In genomic region chr2:158186206-158186871, GRCm38 (mm10) we compare ENCODE assay signal across 18 mouse cellular contexts. TPM values are rescaled to one million over a fixed set of nuclear protein-coding genes. Genes with fewer than 3 reads are reported as not detected.
DNase-seq lines count a peak whose midpoint lies in the region; ATAC-seq and TF ChIP-seq lines count a peak whose summit lies in the region.
"Had no signal": no experiment of that assay in that cellular context is flagged by ENCODE, and none has a peak within 500 bp of the region (broad histone marks: within the 10 kb centered on the region; RNA-seq: fewer than 3 reads in every experiment).

No protein-coding gene starts in this region.

- H3K4me2 ChIP-seq in kidney, embryonic 14.5 days (replicated peaks; ENCODE audit: low read depth, low read length) = no peak overlapping the region
- H3K4me2 ChIP-seq in lung, postnatal 0 days (replicated peaks; ENCODE audit: low read depth, low read length) = no peak overlapping the region
- H3K4me2 ChIP-seq in hindbrain, postnatal 0 days (ENCODE audit: low read depth, low read length) = no peak overlapping the region

- peak overlapping the region; percentile 42; the same call in 1 of the 2 replicates for H3K27ac ChIP-seq in kidney, embryonic 14.5 days (ENCODE audit: low read depth, low read length)
- H3K27ac ChIP-seq in lung, postnatal 0 days (ENCODE audit: low read length) = peak overlapping the region; percentile 11; the same call in 1 of the 2 replicates
- peak overlapping the region; percentile 15; the same call in 1 of the 2 replicates for H3K27ac ChIP-seq in hindbrain, postnatal 0 days
- H3K27ac ChIP-seq: left cerebral cortex, adult 2 months had no signal

- WGBS in kidney, embryonic 14.5 days = 37% methylated on average over 11 of the region's 11 CpGs
- WGBS in lung, postnatal 0 days = 52% methylated on average over 11 of the region's 11 CpGs
- 58% methylated on average over 11 of the region's 11 CpGs for WGBS in hindbrain, postnatal 0 days

- no peak for DNase-seq in kidney, adult 8-10 months
- DNase-seq in lung, postnatal 0 days (ENCODE audit: low spot score) = peak; percentile 61
- DNase-seq in lung, postnatal 25 days (ENCODE audit: low spot score) = no peak
- DNase-seq in hindbrain, postnatal 0 days (ENCODE audit: low spot score) = no peak
- peak; percentile 28 for DNase-seq in retina, embryonic 14.5 days (ENCODE audit: low spot score)
- DNase-seq in right cerebral cortex, postnatal 36 days (ENCODE audit: low spot score in 2 of 2) = no peak
- DNase-seq: adrenal gland, postnatal 14 days; cerebellum, postnatal 25 days; heart, postnatal 14 days; liver; lung, adult 2 months; right cerebral cortex, postnatal 25 days; thymus, postnatal 14 days had no signal

- H3K27me3 ChIP-seq in kidney, embryonic 14.5 days (ENCODE audit: control insufficient read depth, insufficient read depth, low read length) = no peaks in the 10 kb centered on the region
- no peaks in the 10 kb centered on the region for H3K27me3 ChIP-seq in lung, postnatal 0 days (replicated peaks; ENCODE audit: insufficient read depth, low read length)
- no peaks in the 10 kb centered on the region for H3K27me3 ChIP-seq in hindbrain, postnatal 0 days (ENCODE audit: insufficient read depth, low read length)

- no peak overlapping the region for H3K4me3 ChIP-seq in kidney, embryonic 14.5 days (ENCODE audit: low read length)
- H3K4me3 ChIP-seq in lung, postnatal 0 days (ENCODE audit: low read depth, low read length) = no peak overlapping the region
- H3K4me3 ChIP-seq in hindbrain, postnatal 0 days (ENCODE audit: low read length) = no peak overlapping the region
- H3K4me3 ChIP-seq: left cerebral cortex, adult 2 months had no signal

- no peak overlapping the region for H3K9ac ChIP-seq in kidney, embryonic 14.5 days (ENCODE audit: low read depth, low read length)
- no peak overlapping the region for H3K9ac ChIP-seq in lung, postnatal 0 days (replicated peaks; ENCODE audit: low read depth)
- H3K9ac ChIP-seq in hindbrain, postnatal 0 days (replicated peaks; ENCODE audit: low read length) = no peak overlapping the region

- peaks cover 5% of the 10 kb centered on the region; the same call in 1 of the 2 replicates for H3K4me1 ChIP-seq in kidney, embryonic 14.5 days (ENCODE audit: control insufficient read depth, insufficient read depth, low read length)
- peaks cover 2% of the 10 kb centered on the region; the same call in 1 of the 2 replicates for H3K4me1 ChIP-seq in lung, postnatal 0 days (ENCODE audit: insufficient read depth, low read depth, low read length)
- H3K4me1 ChIP-seq in hindbrain, postnatal 0 days (ENCODE audit: insufficient read depth, low read length) = no peaks in the 10 kb centered on the region

- TF ChIP-seq EP300 in lung, postnatal 0 days (IDR thresholded peaks at IDR 0.05) = no peak

- ATAC-seq in kidney, embryonic 14.5 days (ENCODE audit: low FRiP score, low TSS enrichment) = peak; percentile 74
- 0 out of 2 replicates have a peak, but pooled peaks have one; percentile 7 for ATAC-seq in lung, postnatal 0 days
- no peak for ATAC-seq in hindbrain, postnatal 0 days
- ATAC-seq: CD4-positive, CD25-positive, alpha-beta regulatory T cell, adult 4 months; midbrain, embryonic 16.5 days had no signal

- no peaks in the 10 kb centered on the region for H3K9me3 ChIP-seq in kidney, embryonic 14.5 days (ENCODE audit: control insufficient read depth, low read length)
- no peaks in the 10 kb centered on the region for H3K9me3 ChIP-seq in lung, postnatal 0 days (ENCODE audit: low read length)
- no peaks in the 10 kb centered on the region for H3K9me3 ChIP-seq in hindbrain, postnatal 0 days (ENCODE audit: low read length)

- H3K36me3 ChIP-seq in kidney, embryonic 14.5 days (ENCODE audit: control insufficient read depth, insufficient read depth, low read length) = no peaks in the 10 kb centered on the region
- no peaks in the 10 kb centered on the region for H3K36me3 ChIP-seq in lung, postnatal 0 days (ENCODE audit: insufficient read depth, low read length)
- no peaks in the 10 kb centered on the region for H3K36me3 ChIP-seq in hindbrain, postnatal 0 days (ENCODE audit: insufficient read depth, low read length)

- no peak for TF ChIP-seq CTCF in lung, postnatal 0 days (IDR thresholded peaks at IDR 0.05)
- no peak for TF ChIP-seq CTCF in hindbrain, postnatal 0 days (IDR thresholded peaks at IDR 0.05; ENCODE audit: low read depth)

RNA-seq across cellular contexts. Expression of gene Tgm2, which starts 40.1 kb away (rescaled TPM):
- polyA plus RNA-seq in kidney, embryonic 14.5 days (2014; fragmentation: Nextera tagmentation; extraction: Ambion mirVana) = 15.3 and 17.3 TPM in 2 replicates
- polyA plus RNA-seq in lung, postnatal 0 days (2015; fragmentation: Nextera tagmentation; extraction: Ambion mirVana) = 97.0 TPM in 2 replicates
- 13.6 and 14.4 TPM in 2 replicates for total RNA-seq in hindbrain, postnatal 0 days (2014; rRNA removed)
- polyA plus RNA-seq in hindbrain, postnatal 0 days (2015; fragmentation: Nextera tagmentation; extraction: Ambion mirVana) = 6.5 and 7.1 TPM in 2 replicates

RNA-seq across cellular contexts. Expression of gene D630003M21Rik, which starts 42.7 kb away (rescaled TPM):
- polyA plus RNA-seq in kidney, embryonic 14.5 days (2014; fragmentation: Nextera tagmentation; extraction: Ambion mirVana) = 3.7 and 5.2 TPM in 2 replicates
- 0.85 and 0.87 TPM in 2 replicates for polyA plus RNA-seq in lung, postnatal 0 days (2015; fragmentation: Nextera tagmentation; extraction: Ambion mirVana)
- total RNA-seq in hindbrain, postnatal 0 days (2014; rRNA removed) = 6.0 and 7.8 TPM in 2 replicates
- polyA plus RNA-seq in hindbrain, postnatal 0 days (2015; fragmentation: Nextera tagmentation; extraction: Ambion mirVana) = 1.8 and 2.3 TPM in 2 replicates
- total RNA-seq: neutrophil, adult 5-6 weeks had no signal
- polyA plus RNA-seq: CD4-positive, CD25-positive, alpha-beta regulatory T cell, adult 4 months had no signal

Comparison
In these comparisons a context has a peak if more than half of its experiments do, and no peak if none do; other contexts are left out.
1. DNase-seq: peak in lung, postnatal 0 days (single experiment) and retina, embryonic 14.5 days (single experiment); none in kidney, adult 8-10 months (0 of 2), lung, postnatal 25 days (single experiment), hindbrain, postnatal 0 days (single experiment) and right cerebral cortex, postnatal 36 days (0 of 2).
2. Peak in every context shown above with its lines, with median percentiles within 50 percentile points of each other: H3K27ac ChIP-seq.